Mouse (Mus musculus) layer of hippocampus, postnatal 14 days (tissue): ENCODE measurements at regions not wholly inside any gene's neighbourhood (a gene's known extent, or its start where the extent isn't known, plus 50 kb on each side); places are given as distances from the start of the nearest gene placed in this dataset.

Source experiments
- DNase-seq, 2 experiments: peaks; one replicate each; pipeline ENCODE4 v3.0.0; 2021 to 2022; ENCODE audit warnings: low spot score in 2 of 2, mixed read lengths in 1 of 2

DNA sequence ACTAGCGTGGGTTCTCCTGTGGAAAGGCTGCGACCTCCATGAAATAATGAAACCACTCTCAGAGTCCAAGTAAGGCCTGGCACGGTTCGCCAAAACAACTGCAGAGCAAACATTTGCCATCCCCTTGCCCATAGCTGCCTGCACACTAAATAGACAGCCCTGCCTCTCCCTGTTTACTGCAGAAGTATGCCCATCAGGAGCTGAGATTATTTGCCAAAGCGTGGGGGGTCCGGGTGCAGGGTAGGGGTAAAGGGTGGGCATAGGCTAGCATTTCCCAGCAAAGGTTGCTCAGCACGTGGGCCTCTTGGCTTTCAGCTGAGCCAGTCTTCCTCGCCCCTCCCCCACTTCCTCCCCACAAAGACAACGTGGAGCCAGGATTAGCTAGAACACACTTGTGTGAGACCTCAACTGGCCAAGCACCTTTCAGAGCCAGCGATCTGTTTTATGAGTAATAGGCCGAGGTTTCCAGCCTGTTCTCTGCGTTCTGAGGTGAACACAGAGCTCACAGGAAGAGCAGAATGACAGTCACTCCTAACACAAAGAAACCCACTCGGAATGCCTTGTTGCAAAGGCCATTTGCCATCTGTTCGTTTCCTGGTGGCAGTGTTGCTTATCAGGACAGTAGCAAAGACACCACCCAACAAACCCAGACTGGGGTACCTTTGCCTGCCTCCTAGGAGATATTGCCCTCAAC lies 55.6 kb upstream of the Cep85l start:
- peak; percentile 66 to 75 for DNase-seq

DNA sequence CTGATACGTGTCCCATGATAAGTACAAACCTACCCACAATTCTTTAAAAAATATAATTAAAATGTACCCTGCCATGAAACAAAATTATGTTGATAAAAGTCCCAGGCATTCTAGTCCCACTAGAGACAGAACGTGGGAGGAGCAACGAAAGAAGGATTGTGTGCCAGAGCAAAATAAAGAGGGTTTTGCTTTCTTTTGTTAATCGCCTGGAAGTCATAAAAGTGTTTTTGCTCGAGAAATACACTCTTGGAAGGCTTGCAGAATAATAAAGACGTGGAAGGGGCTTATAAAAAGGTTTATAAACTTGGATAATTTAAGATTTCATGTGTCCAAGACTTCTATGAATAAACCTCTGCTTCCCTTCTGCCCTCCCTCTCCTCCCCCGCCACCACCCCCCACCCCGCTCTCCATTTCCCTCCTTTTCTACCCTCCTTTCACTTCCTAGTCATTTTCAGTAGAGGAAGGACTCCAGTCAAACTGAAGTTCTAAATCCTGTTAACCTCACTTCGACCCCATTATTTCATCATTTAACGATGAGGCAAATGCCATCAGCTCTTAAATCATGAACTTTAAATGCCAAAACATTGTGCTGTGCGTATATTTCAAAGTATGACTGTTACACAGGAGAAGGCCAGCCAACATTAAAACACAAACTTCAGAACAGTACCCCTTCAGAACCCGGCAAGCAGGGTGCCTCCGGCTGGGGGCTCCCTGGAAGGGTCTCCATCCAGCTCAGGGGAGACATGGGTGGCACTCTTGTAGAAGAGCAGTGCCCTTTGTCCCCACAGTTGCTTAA lies 54.8 kb upstream of the Cep85l start:
- no peak for DNase-seq

DNA sequence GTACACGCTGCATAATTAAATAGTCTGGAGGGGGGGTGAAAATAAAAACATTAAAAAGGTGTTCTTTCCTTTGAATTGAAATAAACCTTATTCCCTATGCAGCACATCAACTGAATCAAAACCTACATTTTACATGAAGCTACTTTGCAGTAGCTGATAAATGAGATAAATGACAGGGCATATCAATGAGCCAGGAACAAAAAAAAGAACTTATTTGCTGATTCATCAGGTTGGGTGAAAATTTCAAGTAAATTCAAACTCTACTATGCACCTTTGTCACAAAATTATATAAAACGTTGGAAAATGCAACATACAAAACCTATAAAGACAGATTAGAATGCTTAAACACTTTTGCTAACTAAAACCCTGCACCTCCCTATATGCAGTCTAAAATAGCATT lies 53.0 kb upstream of the Cep85l start:
- DNase-seq, result no peak

DNA sequence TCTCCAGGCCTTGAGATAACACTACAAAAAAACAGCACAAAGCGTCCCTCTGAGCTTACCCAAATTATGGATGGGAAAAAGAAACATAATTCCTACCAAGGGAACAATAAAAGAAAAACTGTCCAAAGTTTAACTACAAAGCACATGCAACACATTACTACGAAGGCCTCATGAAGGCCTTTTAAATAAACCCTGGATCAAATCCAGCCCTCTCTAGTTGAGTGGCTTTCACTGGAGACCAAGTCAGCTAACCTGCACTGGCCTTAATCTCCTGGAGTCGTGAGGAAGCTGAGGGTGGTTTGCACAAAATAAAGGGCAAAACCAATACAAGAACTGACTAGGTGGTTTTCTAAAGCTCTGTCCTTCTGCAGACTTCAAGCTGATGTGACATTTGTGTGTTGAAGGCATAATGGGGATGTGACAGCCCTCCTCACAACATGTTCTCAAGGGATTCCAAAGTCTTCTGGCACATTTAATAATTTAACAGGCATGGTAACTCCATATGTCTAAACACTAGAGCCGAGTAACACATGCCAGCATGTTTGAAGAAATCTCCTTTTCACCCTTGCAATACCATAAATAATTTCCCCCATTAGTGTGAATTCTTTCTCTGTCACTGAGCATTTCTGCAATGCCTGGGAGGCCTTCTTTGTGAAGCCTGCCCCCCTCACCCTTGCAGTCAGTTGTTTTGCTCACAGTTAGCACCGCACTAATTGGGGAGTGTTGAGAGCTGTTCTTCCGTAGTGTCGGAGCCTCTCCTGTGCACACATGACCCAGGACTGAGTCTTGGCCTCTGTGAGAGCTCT lies 50.0 kb upstream of the Cep85l start:
- DNase-seq, result peak in 1 of 2 experiments; percentile 30
